Mouse (Mus musculus) forebrain, embryonic 10.5 days (tissue): ENCODE measurements around the gene Usp35. TPM values are rescaled to one million over a fixed set of nuclear protein-coding genes. Genes with fewer than 3 reads are reported as not detected.

Experiments used
- DNase-seq: peaks from one replicate; pipeline ENCODE4 v3.0.0-alpha.2; 2017; ENCODE audit warnings: low spot score; ENCODE audit errors: extremely low spot score
- H3K27ac ChIP-seq: fragments of 300-500 bp; sonication (generic); 2 replicates; pipeline ENCODE4 v1.5.1; 2016; ENCODE audit warnings: mild to moderate bottlenecking
- H3K27me3 ChIP-seq: fragments of 300-500 bp; sonication (generic); 2 replicates; pipeline ENCODE4 v1.6.1; 2016; ENCODE audit warnings: mild to moderate bottlenecking; ENCODE audit not compliant: poor library complexity, severe bottlenecking
- H3K36me3 ChIP-seq: fragments of 300-500 bp; sonication (generic); replicated peaks from 2 replicates; pipeline ENCODE4 v1.6.1; 2016; ENCODE audit warnings: mild to moderate bottlenecking, moderate library complexity
- H3K4me1 ChIP-seq: fragments of 300-500 bp; sonication (generic); 2 replicates; pipeline ENCODE4 v1.6.1; 2016
- H3K4me3 ChIP-seq: fragments of 300-500 bp; sonication (generic); 2 replicates; pipeline ENCODE4 v1.5.1; 2016; ENCODE audit warnings: mild to moderate bottlenecking, moderate library complexity
- H3K9me3 ChIP-seq: fragments of 300-500 bp; sonication (generic); 2 replicates; pipeline ENCODE4 v1.6.1; 2016; ENCODE audit warnings: mild to moderate bottlenecking, moderate library complexity
- WGBS: fragments of 180-500 bp; shearing (Covaris S2); methylation state at CpG from one replicate; pipeline ENCODE4 v1.1.7; 2016; 5-methylcytosine and 5-hydroxymethylcytosine counted together
- polyA plus RNA-seq: library from polyadenylated mRNA; unstranded; fragments of >200 nt; fragmentation: Nextera tagmentation; extraction: Ambion mirVana; gene quantifications from 2 replicates; pipeline ENCODE4 v1.2.1, GENCODE M21; 2016

Gene Usp35
- polyA plus RNA-seq, result 0.83 and 1.7 TPM in 2 replicates

GRCm38 (mm10) chr7:97331726-97332666 is at the start of gene Usp35, which contains the start of gene Kctd21:
TSS of gene Usp35 (minus strand) at chr7:97332020.
TSS of gene Kctd21 (plus strand) at chr7:97332327.
- DNase-seq, result peak; percentile 94
- WGBS, result under 1% methylated on average over 66 of the region's 68 CpGs
- Histone ChIP-seq H3K9me3 (no peaks in the 10 kb centered on the region), H3K27ac (peak within 1 kb of the TSS; percentile 86), H3K4me3 (peak within 1 kb of the TSS; percentile 70), H3K27me3 (peaks cover 25% of the 10 kb centered on the region), H3K4me1 (peaks cover 35% of the 10 kb centered on the region), H3K36me3 (no peaks in the 10 kb centered on the region)

- no peak for DNase-seq
- H3K27me3 ChIP-seq, result no peaks in the 10 kb centered on the region
- WGBS, result 94% methylated on average over 5 of the region's 5 CpGs
- H3K4me3 ChIP-seq, result no peak overlapping the region
- no peaks in the 10 kb centered on the region for H3K4me1 ChIP-seq
- H3K36me3 ChIP-seq, result peaks cover 96% of the 10 kb centered on the region
- H3K27ac ChIP-seq, result no peak overlapping the region
- H3K9me3 ChIP-seq, result no peaks in the 10 kb centered on the region
Observed at GRCm38 (mm10) chr7:97380500-97381123, 48.8 kb upstream of the Usp35 start.

- peaks cover 96% of the 10 kb centered on the region for H3K36me3 ChIP-seq
- no peaks in the 10 kb centered on the region for H3K27me3 ChIP-seq
- no peak overlapping the region for H3K4me3 ChIP-seq
- no peaks in the 10 kb centered on the region for H3K4me1 ChIP-seq
- H3K27ac ChIP-seq, result no peak overlapping the region
- WGBS, result 94% methylated on average over 5 of the region's 5 CpGs
- H3K9me3 ChIP-seq, result no peaks in the 10 kb centered on the region
- no peak for DNase-seq
Observed at GRCm38 (mm10) chr7:97379304-97379703, 47.5 kb upstream of the Usp35 start.

- H3K9me3 ChIP-seq, result no peaks in the 10 kb centered on the region
- no peak overlapping the region for H3K27ac ChIP-seq
- WGBS, result 84% methylated on average over 2 of the region's 2 CpGs
- no peak for DNase-seq
- peaks cover 11% of the 10 kb centered on the region for H3K4me1 ChIP-seq
- H3K4me3 ChIP-seq, result no peak overlapping the region
- peaks cover 72% of the 10 kb centered on the region for H3K36me3 ChIP-seq
- H3K27me3 ChIP-seq, result no peaks in the 10 kb centered on the region
Observed at GRCm38 (mm10) chr7:97375906-97376305, 44.1 kb upstream of the Usp35 start.

DNA sequence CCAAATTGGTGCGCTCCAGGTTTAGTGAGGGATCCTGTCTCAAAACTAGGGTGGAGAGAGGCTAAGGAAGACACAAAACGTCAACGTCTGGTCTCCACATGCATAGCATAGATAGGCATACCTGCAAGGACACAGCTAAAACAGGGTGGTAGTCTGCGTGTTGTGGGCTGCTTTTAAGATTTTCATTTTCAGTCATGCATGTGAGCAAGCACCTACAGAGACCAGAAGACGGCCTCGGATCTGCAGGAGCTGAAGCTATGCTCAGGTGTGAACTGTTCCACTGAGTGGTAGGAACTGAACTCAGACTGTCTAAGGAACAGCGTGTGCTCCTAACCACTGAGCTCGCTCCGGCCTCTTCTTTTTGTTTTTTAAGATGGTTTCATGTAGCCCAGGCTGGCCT is 43.3 kb upstream of the Usp35 start:
- no peak for DNase-seq
- no peak overlapping the region for H3K4me3 ChIP-seq
- peaks cover 19% of the 10 kb centered on the region for H3K4me1 ChIP-seq

DNA sequence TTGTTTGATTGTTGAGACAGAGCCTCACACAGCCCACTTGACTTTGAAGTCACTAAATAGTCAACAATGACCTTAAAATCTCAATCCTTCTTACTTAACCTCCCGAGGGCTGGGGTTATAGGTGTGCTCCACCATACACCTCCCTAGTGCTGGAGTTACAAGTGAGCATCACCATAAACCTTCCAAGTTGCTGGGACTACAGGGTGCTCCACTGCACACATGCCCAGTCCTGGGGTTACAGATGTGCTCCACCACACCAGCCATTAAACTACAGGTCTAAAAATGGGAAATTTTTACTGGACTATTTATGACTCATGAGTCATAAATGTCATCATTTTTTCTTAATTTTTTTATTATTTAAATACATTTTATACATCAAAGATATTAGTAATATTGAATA is 34.1 kb upstream of the Usp35 start:
- Histone ChIP-seq H3K27ac (no peak overlapping the region), H3K4me1 (peaks cover 9% of the 10 kb centered on the region), H3K9me3 (no peaks in the 10 kb centered on the region), H3K4me3 (no peak overlapping the region), H3K27me3 (no peaks in the 10 kb centered on the region), H3K36me3 (no peaks in the 10 kb centered on the region)
- WGBS, result 70% methylated on average over 1 of the region's 1 CpGs
- DNase-seq, result no peak

More for the DNA sequence above, 43.3 kb upstream of the Usp35 start:
- H3K27me3 ChIP-seq, result no peaks in the 10 kb centered on the region
- peaks cover 65% of the 10 kb centered on the region for H3K36me3 ChIP-seq
- 95% methylated on average over 9 of the region's 9 CpGs for WGBS
- H3K27ac ChIP-seq, result no peak overlapping the region
- no peaks in the 10 kb centered on the region for H3K9me3 ChIP-seq

DNA sequence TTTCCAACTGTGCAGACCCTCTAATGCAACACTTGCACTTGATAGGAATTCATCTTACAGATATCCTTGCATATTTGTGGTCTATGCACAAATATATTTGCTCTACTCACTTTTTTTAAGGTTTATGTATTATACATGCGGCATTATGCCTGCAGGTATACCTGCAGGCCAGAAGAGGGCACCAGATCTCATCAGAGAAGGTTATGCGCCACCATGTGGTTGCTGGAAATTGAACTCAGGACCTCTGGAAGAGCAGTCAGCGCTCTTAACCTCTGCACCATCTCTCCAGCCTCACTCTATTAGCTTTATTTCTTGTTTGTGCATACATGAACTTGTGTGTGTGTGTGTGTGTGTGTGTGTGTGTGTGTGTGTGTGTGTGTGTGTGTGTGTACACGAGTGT is 29.6 kb upstream of the Usp35 start:
- H3K27ac ChIP-seq, result no peak overlapping the region
- no peaks in the 10 kb centered on the region for H3K27me3 ChIP-seq
- H3K9me3 ChIP-seq, result no peaks in the 10 kb centered on the region
- H3K4me3 ChIP-seq, result no peak overlapping the region
- DNase-seq, result peak; percentile 33
- 27% methylated on average over 4 of the region's 4 CpGs for WGBS
- no peaks in the 10 kb centered on the region for H3K4me1 ChIP-seq
- no peaks in the 10 kb centered on the region for H3K36me3 ChIP-seq

- H3K27ac ChIP-seq, result no peak overlapping the region
- no peaks in the 10 kb centered on the region for H3K36me3 ChIP-seq
- H3K4me3 ChIP-seq, result no peak overlapping the region
- WGBS, result 58% methylated on average over 3 of the region's 3 CpGs
- no peaks in the 10 kb centered on the region for H3K27me3 ChIP-seq
- no peaks in the 10 kb centered on the region for H3K9me3 ChIP-seq
- no peak for DNase-seq
- H3K4me1 ChIP-seq, result no peaks in the 10 kb centered on the region
Observed at GRCm38 (mm10) chr7:97360955-97361354, 29.1 kb upstream of the Usp35 start.

DNA sequence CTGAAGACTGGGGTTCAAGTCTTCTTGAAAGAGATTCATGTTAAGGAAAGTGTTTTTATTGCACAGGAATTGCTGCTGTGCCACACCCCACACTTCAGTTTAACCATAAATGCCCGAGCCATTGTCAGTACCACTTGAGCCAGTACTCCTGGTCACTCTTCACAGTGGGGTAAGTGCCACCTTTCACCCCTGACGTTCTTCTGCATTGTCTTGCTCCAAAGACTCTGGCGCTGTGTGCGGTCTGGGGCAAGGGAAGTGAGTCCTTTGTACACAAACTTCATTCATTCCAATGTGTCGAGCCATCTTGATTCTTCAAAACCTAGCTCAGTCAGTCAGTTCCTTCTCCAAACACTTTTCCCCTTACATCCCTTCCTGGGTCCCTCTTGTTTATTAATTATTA is 28.3 kb upstream of the Usp35 start:
- Histone ChIP-seq H3K36me3 (no peaks in the 10 kb centered on the region), H3K9me3 (no peaks in the 10 kb centered on the region), H3K4me3 (no peak overlapping the region), H3K27me3 (no peaks in the 10 kb centered on the region), H3K4me1 (peaks cover 3% of the 10 kb centered on the region; the same call in 1 of the 2 replicates), H3K27ac (no peak overlapping the region)
- WGBS, result 75% methylated on average over 5 of the region's 5 CpGs
- DNase-seq, result no peak

GRCm38 (mm10) chr7:97358347-97358746 is 26.5 kb upstream of the Usp35 start:
- H3K27me3 ChIP-seq, result no peaks in the 10 kb centered on the region
- H3K4me1 ChIP-seq, result peaks cover 3% of the 10 kb centered on the region; the same call in 1 of the 2 replicates
- 89% methylated on average over 4 of the region's 4 CpGs for WGBS
- no peak for DNase-seq
- no peak overlapping the region for H3K27ac ChIP-seq
- H3K36me3 ChIP-seq, result no peaks in the 10 kb centered on the region
- no peaks in the 10 kb centered on the region for H3K9me3 ChIP-seq
- H3K4me3 ChIP-seq, result no peak overlapping the region

- H3K27ac ChIP-seq, result no peak overlapping the region
- peaks cover 3% of the 10 kb centered on the region; the same call in 1 of the 2 replicates for H3K4me1 ChIP-seq
- H3K4me3 ChIP-seq, result no peak overlapping the region
- WGBS, result 75% methylated on average over 3 of the region's 3 CpGs
- H3K27me3 ChIP-seq, result no peaks in the 10 kb centered on the region
- DNase-seq, result no peak
- no peaks in the 10 kb centered on the region for H3K9me3 ChIP-seq
- no peaks in the 10 kb centered on the region for H3K36me3 ChIP-seq
Observed at GRCm38 (mm10) chr7:97357840-97358239, 26.0 kb upstream of the Usp35 start.

GRCm38 (mm10) chr7:97356875-97357276 is 25.1 kb upstream of the Usp35 start:
- Histone ChIP-seq H3K9me3 (no peaks in the 10 kb centered on the region), H3K4me3 (no peak overlapping the region), H3K27me3 (no peaks in the 10 kb centered on the region), H3K36me3 (no peaks in the 10 kb centered on the region), H3K27ac (no peak overlapping the region), H3K4me1 (peaks cover 3% of the 10 kb centered on the region; the same call in 1 of the 2 replicates)
- WGBS, result 84% methylated on average over 5 of the region's 5 CpGs
- no peak for DNase-seq

DNA sequence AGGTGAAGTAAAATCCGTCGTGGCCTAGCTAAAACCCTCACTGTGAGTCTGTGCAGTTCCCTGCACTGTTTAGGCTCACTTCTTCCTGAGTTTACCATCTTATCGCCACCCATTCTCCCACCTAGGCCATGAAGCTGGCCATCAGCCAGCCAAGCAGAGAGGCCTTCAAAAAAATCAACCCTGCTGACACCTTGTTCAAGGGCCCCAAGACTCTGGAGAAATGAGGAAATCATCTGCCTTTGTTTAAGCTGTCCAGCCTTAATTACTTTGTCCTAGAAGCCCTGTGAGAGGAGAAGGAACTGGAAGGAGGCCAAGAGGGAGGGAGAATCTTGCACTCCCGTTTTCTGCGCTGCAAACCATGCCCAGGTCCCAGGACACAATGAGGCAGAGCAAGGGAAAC is 24.4 kb upstream of the Usp35 start:
- H3K4me3 ChIP-seq, result no peak overlapping the region
- H3K36me3 ChIP-seq, result no peaks in the 10 kb centered on the region
- peaks cover 3% of the 10 kb centered on the region; the same call in 1 of the 2 replicates for H3K4me1 ChIP-seq
- no peaks in the 10 kb centered on the region for H3K9me3 ChIP-seq
- DNase-seq, result no peak
- WGBS, result 87% methylated on average over 5 of the region's 5 CpGs
- no peaks in the 10 kb centered on the region for H3K27me3 ChIP-seq
- H3K27ac ChIP-seq, result no peak overlapping the region
